Mouse (Mus musculus) forebrain, embryonic 13.5 days (tissue): Measurements from ENCODE around the gene Rab7. TPM values are rescaled to one million over a fixed set of nuclear protein-coding genes. Genes with fewer than 3 reads are reported as not detected.
"Not testable (repeated sequence)": the region's sequence is repeated elsewhere in the genome, so short reads cannot be mapped to it uniquely, and the experiment has no call there.

Experiments
- ATAC-seq: fragments of 200-750 bp; cut with Nextera tagmentation; 2 replicates; pipeline ENCODE4 v1.8.0; 2017
- H3K27ac ChIP-seq: fragments of 300-500 bp; sonication (generic); 2 replicates; pipeline ENCODE4 v1.5.1; 2015; ENCODE audit warnings: inconsistent platforms, mild to moderate bottlenecking, moderate library complexity
- H3K27me3 ChIP-seq: fragments of 300-500 bp; sonication (generic); 2 replicates; pipeline ENCODE4 v1.6.1; 2015; ENCODE audit warnings: mild to moderate bottlenecking, inconsistent platforms
- H3K36me3 ChIP-seq: fragments of 300-500 bp; sonication (generic); 2 replicates; pipeline ENCODE4 v1.6.1; 2015; ENCODE audit warnings: mild to moderate bottlenecking, inconsistent platforms; ENCODE audit not compliant: poor library complexity, severe bottlenecking
- H3K4me1 ChIP-seq: fragments of 300-500 bp; sonication (generic); 2 replicates; pipeline ENCODE4 v1.6.1; 2015; ENCODE audit warnings: inconsistent platforms
- H3K4me2 ChIP-seq: fragments of 300-500 bp; sonication (generic); 2 replicates; pipeline ENCODE4 v1.6.1; 2015; ENCODE audit warnings: inconsistent platforms, mild to moderate bottlenecking, moderate library complexity
- H3K4me3 ChIP-seq: fragments of 300-500 bp; sonication (generic); 2 replicates; pipeline ENCODE4 v1.5.1; 2015; ENCODE audit warnings: mild to moderate bottlenecking, inconsistent platforms
- H3K9ac ChIP-seq: fragments of 300-500 bp; sonication (generic); 2 replicates; pipeline ENCODE4 v1.6.1; 2015; ENCODE audit warnings: mild to moderate bottlenecking, inconsistent platforms
- H3K9me3 ChIP-seq: fragments of 300-500 bp; sonication (generic); replicated peaks from 2 replicates; pipeline ENCODE4 v1.6.1; 2016; ENCODE audit warnings: inconsistent platforms
- WGBS: fragments of 180-500 bp; shearing (Covaris S2); methylation state at CpG from one replicate; pipeline ENCODE4 v1.1.7; 2015; 5-methylcytosine and 5-hydroxymethylcytosine counted together
- polyA plus RNA-seq: library from polyadenylated mRNA; unstranded; fragments of >200 nt; fragmentation: Nextera tagmentation; extraction: Ambion mirVana; gene quantifications from 2 replicates; pipeline ENCODE4 v1.2.1, GENCODE M21; 2015

Gene Rab7
- polyA plus RNA-seq, 1 experiment from 2014 or later = 233 TPM

DNA sequence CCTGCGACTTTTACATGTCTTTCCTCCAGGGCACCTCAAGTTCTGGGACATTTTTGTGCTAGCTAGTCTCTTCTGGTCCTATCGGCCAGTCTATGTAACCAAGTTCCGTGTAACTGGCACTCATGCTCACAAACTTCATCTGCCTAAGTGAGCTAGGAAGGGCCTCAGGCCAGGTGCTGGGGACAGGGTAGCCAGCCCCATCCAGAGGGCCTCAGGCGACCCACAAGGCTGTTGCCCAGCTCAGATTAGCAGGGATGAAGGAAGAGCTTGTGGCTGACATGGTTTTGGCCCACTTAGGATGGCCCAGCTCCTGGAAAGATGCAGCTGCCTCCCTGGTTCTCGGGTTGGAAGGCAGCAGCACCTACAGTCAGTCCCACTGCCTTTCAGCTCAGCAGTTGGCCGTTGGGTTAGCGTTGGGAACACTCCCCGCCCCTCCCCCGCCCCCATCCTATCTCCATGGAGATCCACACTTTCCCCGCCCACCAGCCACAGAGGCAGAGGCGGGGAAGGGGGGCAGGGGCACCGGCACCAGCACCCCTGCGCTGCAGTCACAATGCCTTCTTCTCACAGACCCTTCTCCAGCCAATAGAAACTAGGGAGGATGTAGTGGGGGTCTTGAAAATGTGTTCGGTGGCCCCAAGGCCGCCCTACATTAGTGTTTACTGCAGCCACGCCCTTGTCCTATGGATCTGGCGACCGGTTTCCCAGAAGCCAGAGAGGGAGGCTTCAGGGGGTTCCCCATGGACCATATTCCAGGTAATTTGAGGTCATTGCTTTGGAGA, 51.1 kb downstream of the Rab7 start:
- Histone ChIP-seq H3K9ac (peak overlapping the region; percentile 45), H3K27me3 (no peaks in the 10 kb centered on the region), H3K9me3 (no peaks in the 10 kb centered on the region), H3K36me3 (peaks cover 6% of the 10 kb centered on the region; the same call in 1 of the 2 replicates), H3K27ac (peak overlapping the region; percentile 77), H3K4me3 (peak overlapping the region; percentile 33), H3K4me2 (peak overlapping the region; percentile 65), H3K4me1 (peaks cover 37% of the 10 kb centered on the region)
- WGBS = 4% methylated on average over 18 of the region's 18 CpGs
- ATAC-seq = peak; percentile 87

DNA sequence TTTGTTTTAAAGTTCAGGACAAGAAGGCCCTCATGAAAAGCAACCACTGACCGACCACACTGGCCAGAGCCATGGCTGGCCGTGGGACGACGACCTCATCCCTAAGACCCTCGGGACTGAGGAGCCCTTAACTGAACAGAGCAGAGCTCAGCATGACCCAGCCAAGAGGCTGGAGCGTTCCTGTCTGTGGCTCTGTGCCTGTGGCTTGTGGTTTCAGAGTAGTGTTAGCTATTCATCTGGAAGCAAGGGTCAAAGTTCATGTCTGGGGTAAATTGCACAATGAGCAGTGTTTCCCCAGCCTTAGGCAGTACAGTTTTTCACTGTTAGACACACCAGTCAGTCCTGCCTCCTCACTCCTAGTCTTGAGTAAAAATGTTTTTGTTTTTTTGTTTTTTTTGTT, 52.3 kb downstream of the Rab7 start:
- Histone ChIP-seq H3K36me3 (peaks cover 14% of the 10 kb centered on the region), H3K9ac (no peak overlapping the region), H3K4me1 (peaks cover 37% of the 10 kb centered on the region), H3K27ac (peak overlapping the region; percentile 57), H3K27me3 (no peaks in the 10 kb centered on the region), H3K4me2 (no peak overlapping the region), H3K9me3 (no peaks in the 10 kb centered on the region), H3K4me3 (no peak overlapping the region)
- no peak for ATAC-seq
- WGBS = 17% methylated on average over 6 of the region's 6 CpGs

DNA sequence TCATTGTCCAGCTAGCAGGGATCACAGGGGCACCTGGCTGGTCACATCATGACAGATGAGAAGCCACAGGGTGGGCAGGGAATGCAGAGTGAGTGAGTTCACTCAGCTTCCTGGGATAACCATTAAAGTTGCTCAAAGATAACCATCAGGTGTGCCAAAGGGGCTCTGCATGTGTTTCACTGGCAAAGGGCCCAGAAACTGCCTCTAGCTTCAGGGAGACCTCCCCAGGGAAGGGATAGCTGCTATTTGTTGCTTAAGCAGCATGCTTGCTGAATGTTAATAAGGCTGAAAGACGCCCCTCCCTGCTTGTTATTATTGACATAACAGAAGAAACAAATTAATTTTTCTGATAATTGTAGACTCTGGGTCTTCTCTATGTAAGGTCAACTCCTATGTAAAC, 53.2 kb downstream of the Rab7 start:
- Histone ChIP-seq H3K36me3 (peaks cover 22% of the 10 kb centered on the region), H3K27ac (peak overlapping the region; percentile 25; the same call in 1 of the 2 replicates)
- 37% methylated on average over 1 of the region's 1 CpGs for WGBS

DNA sequence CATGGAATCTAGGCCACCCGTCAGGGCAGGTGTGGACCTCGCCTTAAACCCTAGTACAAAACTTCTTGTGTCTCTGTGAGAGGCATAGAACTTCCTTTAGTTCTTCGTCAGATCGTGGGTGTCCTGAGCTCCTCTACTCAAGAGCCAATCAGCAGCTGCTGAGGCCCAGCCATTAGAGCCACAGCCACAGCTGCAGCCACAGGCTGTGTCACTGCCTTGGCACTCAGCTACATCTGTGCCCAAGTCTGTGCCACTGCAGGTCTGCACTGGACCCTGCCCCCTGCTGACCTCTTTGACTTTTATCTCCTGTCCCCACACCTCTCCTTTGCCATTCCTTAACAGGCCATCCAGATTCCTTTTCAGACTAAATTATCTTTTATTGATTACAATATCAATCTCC, 53.9 kb downstream of the Rab7 start:
- ATAC-seq = no peak
- WGBS = 80% methylated on average over 4 of the region's 4 CpGs

More for the DNA sequence above, 53.2 kb downstream of the Rab7 start:
- Histone ChIP-seq H3K4me3 (no peak overlapping the region), H3K4me2 (no peak overlapping the region), H3K27me3 (no peaks in the 10 kb centered on the region), H3K4me1 (peaks cover 37% of the 10 kb centered on the region), H3K9ac (no peak overlapping the region), H3K9me3 (no peaks in the 10 kb centered on the region)
- no peak for ATAC-seq

DNA sequence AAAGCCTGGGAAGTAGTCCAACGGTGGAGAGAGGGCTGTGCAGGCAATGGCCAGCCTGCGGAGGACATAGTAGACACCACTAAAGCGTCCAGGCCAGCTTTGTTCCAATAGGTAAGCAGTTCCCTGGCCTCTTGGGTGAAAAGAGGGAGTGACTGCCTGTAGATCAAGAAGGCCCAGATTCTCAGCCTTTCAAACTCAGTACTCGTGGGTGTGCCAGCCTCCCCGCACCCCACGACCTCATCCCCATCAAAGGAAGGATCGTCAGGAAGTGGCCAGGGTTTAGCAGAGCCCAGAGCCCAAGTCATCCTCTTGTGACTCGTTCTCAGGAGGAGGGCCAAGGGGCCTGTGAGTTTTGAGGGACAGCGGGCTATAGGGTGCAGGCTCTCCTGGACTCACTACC, 62.6 kb downstream of the Rab7 start:
- WGBS = 79% methylated on average over 9 of the region's 9 CpGs
- Histone ChIP-seq H3K9me3 (no peaks in the 10 kb centered on the region), H3K4me3 (peak overlapping the region; percentile 79), H3K27me3 (no peaks in the 10 kb centered on the region), H3K9ac (peak overlapping the region; percentile 95), H3K4me2 (peak overlapping the region; percentile 82), H3K27ac (0 out of 2 replicates have a peak overlapping the region, but pooled peaks have one; percentile 97), H3K36me3 (peaks cover 42% of the 10 kb centered on the region), H3K4me1 (peaks cover 21% of the 10 kb centered on the region)
- ATAC-seq = no peak

More for the DNA sequence above, 53.9 kb downstream of the Rab7 start:
- H3K9ac ChIP-seq = no peak overlapping the region
- H3K9me3 ChIP-seq = no peaks in the 10 kb centered on the region
- H3K27me3 ChIP-seq = no peaks in the 10 kb centered on the region
- no peak overlapping the region for H3K4me3 ChIP-seq
- no peak overlapping the region for H3K4me2 ChIP-seq
- peaks cover 37% of the 10 kb centered on the region for H3K4me1 ChIP-seq
- H3K27ac ChIP-seq = no peak overlapping the region
- peaks cover 29% of the 10 kb centered on the region for H3K36me3 ChIP-seq

DNA sequence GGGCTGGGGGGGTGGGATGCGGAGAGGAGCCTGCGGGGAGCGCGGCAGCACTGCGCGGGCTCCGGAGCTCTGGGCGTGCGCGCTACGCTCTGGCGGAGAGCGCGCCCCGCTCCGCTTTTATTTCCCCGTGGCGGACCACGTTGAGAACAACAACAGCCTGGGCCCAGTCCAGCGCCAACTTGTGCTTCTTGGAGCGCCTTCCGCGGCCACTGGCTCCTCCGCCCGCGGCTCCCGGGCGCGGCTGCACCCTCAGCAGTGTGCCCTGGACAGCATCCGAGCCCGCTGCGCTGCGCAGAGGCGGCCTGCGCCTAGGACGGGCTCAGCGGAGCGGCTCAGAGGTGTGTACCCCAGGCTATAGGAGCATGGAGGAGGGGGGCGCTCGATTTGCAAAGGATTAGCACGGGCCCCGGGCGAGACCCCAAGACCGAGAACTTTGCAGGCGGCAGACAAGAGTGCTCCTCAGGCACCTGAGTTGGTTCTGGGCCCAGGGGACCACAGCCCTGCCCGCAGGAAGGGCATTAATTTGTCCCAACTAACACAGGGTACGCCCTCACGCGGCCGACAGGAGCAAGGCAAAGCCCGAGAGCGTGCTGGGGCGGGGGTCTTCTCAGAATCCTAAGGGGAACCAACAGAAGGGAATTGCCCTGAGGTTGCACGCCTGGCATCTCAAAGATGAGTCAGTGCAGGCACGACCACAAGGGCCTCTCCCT, 63.4 kb downstream of the Rab7 start, which contains the start of gene H1fx:
Gene H1fx, minus strand, starts transcription at position 91 of the 710 bp plus-strand sequence.
- Histone ChIP-seq H3K9ac (peak within 1 kb of the TSS; percentile 95), H3K9me3 (no peaks in the 10 kb centered on the region), H3K36me3 (peaks cover 34% of the 10 kb centered on the region), H3K27ac (peak within 1 kb of the TSS; percentile 97), H3K27me3 (no peaks in the 10 kb centered on the region), H3K4me1 (peaks cover 21% of the 10 kb centered on the region), H3K4me3 (peak within 1 kb of the TSS; percentile 79), H3K4me2 (peak within 1 kb of the TSS; percentile 82)
- ATAC-seq = peak; percentile 88
- under 1% methylated on average over 52 of the region's 55 CpGs for WGBS

DNA sequence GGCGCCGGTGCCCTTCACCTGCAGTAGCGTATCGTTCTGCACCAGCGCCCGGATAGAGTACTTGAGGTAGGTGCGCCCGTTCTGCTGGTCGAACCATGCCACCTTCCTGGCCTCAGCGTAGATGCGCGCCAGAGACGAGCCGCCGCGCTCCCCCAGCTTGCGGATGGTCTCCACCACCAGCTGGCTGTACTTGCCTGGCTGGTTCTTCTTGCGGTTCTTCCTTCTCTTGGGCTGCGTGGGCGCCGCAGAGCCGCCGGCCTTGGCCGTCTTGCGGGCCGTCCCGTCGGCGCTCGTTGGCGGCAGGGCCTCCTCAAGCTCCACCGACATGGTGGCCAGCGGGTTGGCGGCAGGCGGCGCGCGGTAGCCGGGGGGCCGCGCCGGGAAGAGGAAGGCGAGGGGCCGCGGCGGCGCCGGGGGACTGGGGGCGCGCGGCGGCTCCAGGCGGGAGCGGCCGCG, 64.0 kb downstream of the Rab7 start:
- ATAC-seq = peak; percentile 42
- Histone ChIP-seq H3K4me2 (peak overlapping the region; percentile 82), H3K36me3 (peaks cover 27% of the 10 kb centered on the region), H3K9me3 (no peaks in the 10 kb centered on the region), H3K9ac (peak overlapping the region; percentile 95), H3K4me1 (peaks cover 21% of the 10 kb centered on the region), H3K4me3 (peak overlapping the region; percentile 79), H3K27ac (peak overlapping the region; percentile 97), H3K27me3 (no peaks in the 10 kb centered on the region)
- WGBS = under 1% methylated on average over 31 of the region's 56 CpGs

DNA sequence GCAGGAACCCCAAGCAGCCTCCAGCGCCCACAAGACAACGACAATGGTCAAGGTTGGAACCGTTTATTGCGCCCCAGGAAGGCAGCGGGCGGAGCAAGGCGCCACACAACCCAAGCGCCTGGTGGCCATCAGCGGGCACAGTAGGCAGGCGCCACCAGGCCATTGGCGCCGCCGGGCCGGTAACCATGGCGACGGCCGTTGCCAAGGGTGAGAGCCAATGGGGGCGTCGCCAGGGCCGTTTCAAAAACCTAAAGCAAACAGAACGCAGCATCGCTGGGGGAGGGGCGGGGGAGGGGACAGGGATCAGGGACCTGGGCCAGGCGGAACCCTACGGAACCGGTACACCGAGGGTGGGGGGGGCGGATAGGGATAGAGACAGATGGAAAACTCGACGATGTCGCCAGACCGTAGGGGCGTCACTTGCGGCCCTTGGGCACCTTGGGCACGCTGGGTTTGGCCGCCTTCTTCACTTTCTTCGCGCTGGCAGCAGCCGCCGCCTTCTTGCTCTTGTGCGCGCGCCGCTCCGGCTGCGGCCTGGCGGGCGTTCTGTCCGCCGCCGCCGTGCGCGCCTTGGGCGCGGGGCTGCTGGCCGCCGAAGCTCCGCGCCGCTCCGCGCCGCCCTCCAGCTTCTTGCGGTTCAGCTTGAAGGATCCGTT, 64.6 kb downstream of the Rab7 start:
- peaks cover 26% of the 10 kb centered on the region for H3K36me3 ChIP-seq
- peak overlapping the region; percentile 97 for H3K27ac ChIP-seq
- H3K27me3 ChIP-seq = no peaks in the 10 kb centered on the region
- peak overlapping the region; percentile 79 for H3K4me3 ChIP-seq
- peak overlapping the region; percentile 95 for H3K9ac ChIP-seq
- H3K4me1 ChIP-seq = peaks cover 21% of the 10 kb centered on the region
- ATAC-seq = peak; percentile 91
- under 1% methylated on average over 64 of the region's 66 CpGs for WGBS
- peak overlapping the region; percentile 82 for H3K4me2 ChIP-seq
- H3K9me3 ChIP-seq = no peaks in the 10 kb centered on the region

DNA sequence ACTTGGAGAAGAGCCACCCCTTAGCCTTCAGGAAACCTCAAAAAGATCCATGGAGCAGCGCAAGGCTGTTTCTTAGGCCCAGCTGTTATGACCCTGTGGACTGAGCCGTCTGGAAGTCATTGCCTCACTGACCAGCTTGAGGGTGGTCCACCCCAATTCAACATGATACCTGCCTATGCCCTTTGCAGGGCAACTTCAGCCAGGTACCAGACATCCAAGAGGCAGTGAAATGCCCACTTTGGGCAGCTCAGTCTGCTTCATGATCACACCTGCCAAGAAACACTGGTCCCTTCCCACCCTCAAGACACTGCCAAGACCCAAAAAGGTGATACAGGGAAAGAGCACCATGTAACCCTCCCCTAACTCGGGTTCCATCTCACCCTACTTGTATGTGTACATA, 65.3 kb downstream of the Rab7 start:
- ATAC-seq = no peak
- no peaks in the 10 kb centered on the region for H3K27me3 ChIP-seq
- H3K9ac ChIP-seq = peak overlapping the region; percentile 95
- peaks cover 20% of the 10 kb centered on the region for H3K36me3 ChIP-seq
- no peaks in the 10 kb centered on the region for H3K9me3 ChIP-seq
- 75% methylated on average over 3 of the region's 3 CpGs for WGBS
- peak overlapping the region; percentile 97 for H3K27ac ChIP-seq
- peaks cover 21% of the 10 kb centered on the region for H3K4me1 ChIP-seq
- H3K4me3 ChIP-seq = peak overlapping the region; percentile 79
- peak overlapping the region; percentile 82 for H3K4me2 ChIP-seq

DNA sequence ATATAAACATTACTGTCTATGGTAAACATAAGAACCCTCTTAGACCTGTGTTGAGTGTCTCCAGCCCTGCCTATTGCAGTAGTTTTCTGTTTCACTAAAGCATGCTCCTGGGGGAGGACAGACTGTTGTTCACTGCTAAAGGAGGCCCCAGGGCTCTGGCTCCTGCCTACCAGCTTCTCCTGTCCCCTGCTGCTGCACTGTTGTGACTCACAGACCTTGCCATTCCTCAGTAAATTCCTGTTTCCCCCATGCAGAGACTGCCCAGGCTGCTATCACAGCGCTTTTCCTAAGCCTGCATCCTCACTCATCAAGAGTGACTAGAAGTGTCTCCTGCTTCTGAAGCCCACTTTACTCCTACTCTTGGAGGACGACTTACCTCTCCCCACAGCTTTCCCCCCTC, 75.0 kb downstream of the Rab7 start:
- H3K4me1 ChIP-seq = no peaks in the 10 kb centered on the region
- no peak overlapping the region for H3K27ac ChIP-seq
- H3K36me3 ChIP-seq = no peaks in the 10 kb centered on the region
- H3K4me3 ChIP-seq = no peak overlapping the region
- H3K9ac ChIP-seq = no peak overlapping the region
- ATAC-seq = no peak
- H3K27me3 ChIP-seq = no peaks in the 10 kb centered on the region
- WGBS = 18% methylated on average over 2 of the region's 2 CpGs
- H3K9me3 ChIP-seq = no peaks in the 10 kb centered on the region
- H3K4me2 ChIP-seq = no peak overlapping the region

DNA sequence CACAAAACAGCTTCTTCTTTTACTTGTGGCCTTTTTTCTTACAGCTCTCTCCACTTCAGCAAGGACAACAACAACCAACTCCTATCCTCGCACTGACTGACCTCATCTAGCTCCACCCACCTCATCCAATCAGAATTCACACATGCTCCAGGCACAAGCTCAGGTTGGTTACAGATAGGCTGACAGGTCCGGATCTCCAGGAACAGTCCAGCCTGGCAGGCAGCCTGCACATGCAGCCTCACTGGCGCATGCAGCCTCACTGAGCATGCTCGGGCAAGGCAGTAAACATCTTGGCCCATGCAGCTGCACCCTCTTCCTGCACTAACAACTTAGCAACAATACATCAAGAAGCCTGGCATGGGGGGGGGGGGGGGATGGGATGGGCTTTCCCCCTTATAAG, 82.6 kb downstream of the Rab7 start:
- not testable (repeated sequence) for H3K27ac ChIP-seq, H3K4me3 ChIP-seq, H3K4me2 ChIP-seq, ATAC-seq, H3K36me3 ChIP-seq, H3K9ac ChIP-seq, H3K4me1 ChIP-seq, H3K27me3 ChIP-seq
- WGBS = 62% methylated on average over 4 of the region's 4 CpGs
- H3K9me3 ChIP-seq = peaks cover 12% of the 10 kb centered on the region
